ENCODE assay signal across 17 mouse cellular contexts in the genomic region with DNA sequence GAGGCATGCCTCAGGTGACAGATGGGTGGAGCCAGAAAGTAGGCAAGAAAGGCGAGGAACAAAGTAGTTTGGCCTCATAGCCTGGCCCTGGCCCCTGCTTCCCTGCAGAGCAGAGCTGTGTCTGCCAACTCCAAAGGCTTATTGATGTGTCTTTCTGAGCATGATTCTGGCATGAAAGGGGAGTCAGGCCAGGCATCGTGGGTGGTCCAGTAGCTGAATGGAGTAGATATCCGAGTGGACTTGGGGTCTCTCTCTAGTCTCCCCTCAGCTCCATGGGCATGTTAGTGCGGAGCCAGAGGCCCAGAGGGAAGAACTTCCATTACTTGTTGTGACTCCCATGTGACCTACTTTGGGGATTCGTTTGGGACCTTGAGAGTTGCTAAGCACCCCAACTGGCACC. TPM values are rescaled to one million over a fixed set of nuclear protein-coding genes. Genes with fewer than 3 reads are reported as not detected.
DNase-seq lines count a peak whose midpoint lies in the region; ATAC-seq and TF ChIP-seq lines count a peak whose summit lies in the region.
"Had no signal": no experiment of that assay in that cellular context is flagged by ENCODE, and none has a peak within 500 bp of the region (broad histone marks: within the 10 kb centered on the region; RNA-seq: fewer than 3 reads in every experiment).

No protein-coding gene starts in this region.

- TF ChIP-seq CTCF in E14TG2a.4 (conservative IDR thresholded peaks at IDR 0.05; ENCODE audit: low read length) = no peak
- TF ChIP-seq CTCF in layer of hippocampus, adult 2 months (conservative IDR thresholded peaks at IDR 0.05) = no peak

- H3K36me3 ChIP-seq in intestine, embryonic 15.5 days = no peaks in the 10 kb centered on the region
- H3K36me3 ChIP-seq in intestine, embryonic 16.5 days (ENCODE audit: control insufficient read depth, insufficient read depth, low read length) = no peaks in the 10 kb centered on the region
- 0 out of 2 replicates have a peak, but pooled peaks cover 4% of the 10 kb centered on the region for H3K36me3 ChIP-seq in E14TG2a.4 (ENCODE audit: insufficient read depth, low read length)
- H3K36me3 ChIP-seq in hindbrain, embryonic 16.5 days (ENCODE audit: control insufficient read depth, insufficient read depth, low read length) = no peaks in the 10 kb centered on the region

- peak; percentile 10 for DNase-seq in embryo, embryonic 11 days
- DNase-seq in embryo, embryonic 10.5 days (ENCODE audit: low spot score) = no peak
- no peak for DNase-seq in natural killer cell, adult 2 months (ENCODE audit: low spot score in 2 of 2)
- no peak for DNase-seq in layer of hippocampus, adult 2 months (ENCODE audit: low spot score in 2 of 2)
- DNase-seq: cerebellum, adult 18-20 months; heart, postnatal 36 days; kidney, adult 8-10 months; kidney, postnatal 4 days; liver; lung, adult 18-20 months; right cerebral cortex, postnatal 25 days had no signal

- 42% methylated on average over 5 of the region's 5 CpGs for WGBS in intestine, embryonic 15.5 days
- 52% methylated on average over 5 of the region's 5 CpGs for WGBS in intestine, embryonic 16.5 days
- 21% methylated on average over 5 of the region's 5 CpGs for WGBS in hindbrain, embryonic 16.5 days

- 0 out of 2 replicates have a peak, but pooled peaks have one; percentile 21 for ATAC-seq in intestine, embryonic 15.5 days
- no peak for ATAC-seq in intestine, embryonic 16.5 days
- peak; percentile 51 for ATAC-seq in hindbrain, embryonic 16.5 days

- H3K27me3 ChIP-seq in intestine, embryonic 15.5 days (replicated peaks) = no peaks in the 10 kb centered on the region
- no peaks in the 10 kb centered on the region for H3K27me3 ChIP-seq in intestine, embryonic 16.5 days (replicated peaks; ENCODE audit: control insufficient read depth, insufficient read depth, low read length)
- H3K27me3 ChIP-seq in E14TG2a.4 (ENCODE audit: insufficient read depth, low read length) = peaks cover 2% of the 10 kb centered on the region; the same call in 1 of the 2 replicates
- no peaks in the 10 kb centered on the region for H3K27me3 ChIP-seq in hindbrain, embryonic 16.5 days (replicated peaks; ENCODE audit: control insufficient read depth, insufficient read depth, low read length)
- H3K27me3 ChIP-seq: heart, embryonic 12.5 days had no signal

- no peak overlapping the region for H3K27ac ChIP-seq in intestine, embryonic 15.5 days
- H3K27ac ChIP-seq in intestine, embryonic 16.5 days (ENCODE audit: low read length) = no peak overlapping the region
- H3K27ac ChIP-seq in hindbrain, embryonic 16.5 days (ENCODE audit: low read depth, low read length) = no peak overlapping the region
- H3K27ac ChIP-seq in layer of hippocampus, adult 2 months = no peak overlapping the region

- H3K4me1 ChIP-seq in intestine, embryonic 15.5 days (replicated peaks) = peaks cover 7% of the 10 kb centered on the region; the same call in 1 of the 2 replicates
- H3K4me1 ChIP-seq in intestine, embryonic 16.5 days (ENCODE audit: control insufficient read depth, insufficient read depth, low read length) = peaks cover 15% of the 10 kb centered on the region
- H3K4me1 ChIP-seq in E14TG2a.4 (replicated peaks; ENCODE audit: low read depth, low read length) = peaks cover 57% of the 10 kb centered on the region
- H3K4me1 ChIP-seq in hindbrain, embryonic 16.5 days (ENCODE audit: control insufficient read depth, insufficient read depth, low read depth, low read length) = peaks cover 2% of the 10 kb centered on the region; the same call in 1 of the 2 replicates
- H3K4me1 ChIP-seq: heart, embryonic 12.5 days had no signal

- no peak overlapping the region for H3K9ac ChIP-seq in intestine, embryonic 15.5 days
- H3K9ac ChIP-seq in intestine, embryonic 16.5 days (ENCODE audit: low read depth, low read length) = no peak overlapping the region
- H3K9ac ChIP-seq in hindbrain, embryonic 16.5 days (ENCODE audit: low read depth, low read length) = no peak overlapping the region
- H3K9ac ChIP-seq: heart, embryonic 12.5 days had no signal

- no peak overlapping the region for H3K4me2 ChIP-seq in intestine, embryonic 15.5 days (replicated peaks)
- H3K4me2 ChIP-seq in intestine, embryonic 16.5 days (ENCODE audit: low read depth, low read length) = no peak overlapping the region
- no peak overlapping the region for H3K4me2 ChIP-seq in hindbrain, embryonic 16.5 days (ENCODE audit: low read length)
- H3K4me2 ChIP-seq: heart, embryonic 12.5 days had no signal

- H3K4me3 ChIP-seq in intestine, embryonic 15.5 days (replicated peaks) = no peak overlapping the region
- no peak overlapping the region for H3K4me3 ChIP-seq in intestine, embryonic 16.5 days (ENCODE audit: low read length)
- peak overlapping the region; percentile 23 for H3K4me3 ChIP-seq in E14TG2a.4 (replicated peaks; ENCODE audit: low read length)
- H3K4me3 ChIP-seq in hindbrain, embryonic 16.5 days (ENCODE audit: low read length) = no peak overlapping the region
- H3K4me3 ChIP-seq in layer of hippocampus, adult 2 months = no peak overlapping the region
- H3K4me3 ChIP-seq: heart, embryonic 12.5 days; megakaryocyte, embryonic 14.5 days had no signal

- H3K9me3 ChIP-seq in intestine, embryonic 15.5 days = no peaks in the 10 kb centered on the region
- no peaks in the 10 kb centered on the region for H3K9me3 ChIP-seq in intestine, embryonic 16.5 days (ENCODE audit: control insufficient read depth, low read length)
- no peaks in the 10 kb centered on the region for H3K9me3 ChIP-seq in E14TG2a.4 (ENCODE audit: low read length)
- H3K9me3 ChIP-seq in hindbrain, embryonic 16.5 days (ENCODE audit: control insufficient read depth, low read length) = no peaks in the 10 kb centered on the region
- H3K9me3 ChIP-seq: heart, embryonic 12.5 days; megakaryocyte, embryonic 14.5 days had no signal

RNA-seq across cellular contexts. Expression of a gene that starts 45.9 kb away (rescaled TPM):
- polyA plus RNA-seq in intestine, embryonic 15.5 days (2015; fragmentation: Nextera tagmentation; extraction: Ambion mirVana) = 7.1 TPM in 2 replicates
- 5.0 and 5.4 TPM in 2 replicates for polyA plus RNA-seq in intestine, embryonic 16.5 days (2015; fragmentation: Nextera tagmentation; extraction: Ambion mirVana)
- polyA plus RNA-seq in hindbrain, embryonic 16.5 days (2015; fragmentation: Nextera tagmentation; extraction: Ambion mirVana) = 15.7 and 16.0 TPM in 2 replicates
- 10 to 100 TPM; 47.6 to 48.6 TPM for total RNA-seq in layer of hippocampus, adult 2 months (2021)

RNA-seq across cellular contexts. Expression of a gene that starts 55.0 kb away (rescaled TPM):
- polyA plus RNA-seq in intestine, embryonic 15.5 days (2015; fragmentation: Nextera tagmentation; extraction: Ambion mirVana) = 5.0 and 5.4 TPM in 2 replicates
- 5.5 and 5.6 TPM in 2 replicates for polyA plus RNA-seq in intestine, embryonic 16.5 days (2015; fragmentation: Nextera tagmentation; extraction: Ambion mirVana)
- polyA plus RNA-seq in hindbrain, embryonic 16.5 days (2015; fragmentation: Nextera tagmentation; extraction: Ambion mirVana) = 7.4 and 7.6 TPM in 2 replicates
- total RNA-seq in layer of hippocampus, adult 2 months (2021) = 1 to 10 TPM; 8.0 to 8.2 TPM

RNA-seq across cellular contexts. Expression of a gene that starts 55.3 kb away (rescaled TPM):
- 10.9 and 12.8 TPM in 2 replicates for polyA plus RNA-seq in intestine, embryonic 15.5 days (2015; fragmentation: Nextera tagmentation; extraction: Ambion mirVana)
- polyA plus RNA-seq in intestine, embryonic 16.5 days (2015; fragmentation: Nextera tagmentation; extraction: Ambion mirVana) = 9.8 and 11.1 TPM in 2 replicates
- polyA plus RNA-seq in hindbrain, embryonic 16.5 days (2015; fragmentation: Nextera tagmentation; extraction: Ambion mirVana) = 7.3 and 8.4 TPM in 2 replicates
- 1 to 10 TPM; 4.2 to 4.3 TPM for total RNA-seq in layer of hippocampus, adult 2 months (2021)
